In the genomic region with DNA sequence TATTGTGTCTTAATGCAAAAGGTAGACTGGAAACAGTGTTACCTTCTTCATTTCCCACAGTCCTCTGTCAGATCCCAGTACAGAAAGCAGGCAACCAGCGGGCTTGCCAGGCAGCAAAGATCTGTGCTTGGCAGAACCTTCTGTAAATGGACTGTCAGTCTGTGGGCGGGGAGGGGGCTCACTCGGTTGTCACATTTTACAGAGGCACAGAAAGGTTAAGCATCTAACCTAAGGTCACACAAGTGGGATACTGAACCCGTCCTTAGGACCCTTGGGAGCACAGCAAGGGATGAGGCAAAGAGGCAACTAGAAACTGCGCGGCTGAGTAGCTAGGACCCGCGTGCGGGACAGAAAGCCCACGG, we compare ENCODE assay signal across 8 mouse cellular contexts. TPM values are rescaled to one million over a fixed set of nuclear protein-coding genes. Genes with fewer than 3 reads are reported as not detected.
DNase-seq lines count a peak whose midpoint lies in the region; ATAC-seq and TF ChIP-seq lines count a peak whose summit lies in the region.

No protein-coding gene starts in this region.

- H3K4me2 ChIP-seq in heart, embryonic 14.5 days (ENCODE audit: low read length), result peak overlapping the region; percentile 80
- H3K4me2 ChIP-seq in limb, embryonic 14.5 days (replicated peaks; ENCODE audit: low read depth, low read length, severe bottlenecking), result peak overlapping the region; percentile 85
- H3K4me2 ChIP-seq in neural tube, embryonic 14.5 days (ENCODE audit: low read depth, low read length), result peak overlapping the region; percentile 83

- peak overlapping the region; percentile 77 to 98 for H3K4me3 ChIP-seq in heart, embryonic 14.5 days (ENCODE audit: control insufficient read depth in 1 of 2, insufficient read depth in 1 of 2, low read depth in 1 of 2, low read length in 2 of 2)
- H3K4me3 ChIP-seq in ES-E14 (ENCODE audit: insufficient read depth in 1 of 2, low read depth in 1 of 2, low read length in 2 of 2, poor library complexity in 1 of 2, severe bottlenecking in 1 of 2), result peak overlapping the region; percentile 70 to 78
- H3K4me3 ChIP-seq in erythroblast, embryonic 14.5 days (replicated peaks), result peak overlapping the region; percentile 81
- H3K4me3 ChIP-seq in limb, embryonic 14.5 days (replicated peaks; ENCODE audit: low read length), result peak overlapping the region; percentile 94
- H3K4me3 ChIP-seq in neural tube, embryonic 14.5 days (ENCODE audit: low read depth, low read length), result peak overlapping the region; percentile 95

- H3K9me3 ChIP-seq in heart, embryonic 14.5 days (ENCODE audit: control insufficient read depth, low read length), result no peaks in the 10 kb centered on the region
- H3K9me3 ChIP-seq in ES-E14 (ENCODE audit: control insufficient read depth, insufficient read depth, low read depth, low read length), result no peaks in the 10 kb centered on the region
- H3K9me3 ChIP-seq in erythroblast, embryonic 14.5 days (ENCODE audit: control insufficient read depth, low read length), result no peaks in the 10 kb centered on the region
- no peaks in the 10 kb centered on the region for H3K9me3 ChIP-seq in limb, embryonic 14.5 days (ENCODE audit: control insufficient read depth, low read length)
- H3K9me3 ChIP-seq in neural tube, embryonic 14.5 days (ENCODE audit: control insufficient read depth, low read length), result no peaks in the 10 kb centered on the region

- no peaks in the 10 kb centered on the region for H3K27me3 ChIP-seq in heart, embryonic 14.5 days (ENCODE audit: control insufficient read depth, insufficient read depth, low read length)
- H3K27me3 ChIP-seq in erythroblast, embryonic 14.5 days (ENCODE audit: control insufficient read depth), result peaks cover 19% of the 10 kb centered on the region
- no peaks in the 10 kb centered on the region for H3K27me3 ChIP-seq in limb, embryonic 14.5 days (ENCODE audit: control insufficient read depth, insufficient read depth, low read length)
- no peaks in the 10 kb centered on the region for H3K27me3 ChIP-seq in neural tube, embryonic 14.5 days (ENCODE audit: control insufficient read depth, insufficient read depth, low read length)

- in situ Hi-C loops in ES-E14 (cut with MboI; ENCODE audit: low sequenced_read_pairs in 2 of 2, unreplicated experiment in 2 of 2), result loop anchor here in 1 of 2 experiments (25.0 kb wide), 1 partner anchor 183 kb away; a partner anchor contains a TSS

- no peak for TF ChIP-seq POLR2A in limb, embryonic 14.5 days (IDR thresholded peaks at IDR 0.05; ENCODE audit: borderline replicate concordance, extremely low read depth, insufficient read depth, insufficient read length)

- no peak for ATAC-seq in heart, embryonic 14.5 days (ENCODE audit: insufficient number of reproducible peaks, insufficient read depth, low FRiP score, low read depth)
- ATAC-seq in limb, embryonic 14.5 days (ENCODE audit: low FRiP score, low read depth), result no peak
- ATAC-seq in neural tube, embryonic 14.5 days (ENCODE audit: low read depth), result no peak

- H3K4me1 ChIP-seq in heart, embryonic 14.5 days (ENCODE audit: control insufficient read depth in 2 of 2, insufficient read depth in 2 of 2, low read length in 2 of 2), result peaks cover 39 to 61% of the 10 kb centered on the region in 2 experiments
- peaks cover 7 to 19% of the 10 kb centered on the region in 2 experiments; a peak in 3 of 4 replicates for H3K4me1 ChIP-seq in ES-E14 (ENCODE audit: control insufficient read depth in 2 of 2, insufficient read depth in 2 of 2, low read length in 2 of 2, poor library complexity in 1 of 2)
- peaks cover 48% of the 10 kb centered on the region for H3K4me1 ChIP-seq in erythroblast, embryonic 14.5 days (ENCODE audit: control insufficient read depth)
- peaks cover 44% of the 10 kb centered on the region for H3K4me1 ChIP-seq in limb, embryonic 14.5 days (ENCODE audit: control insufficient read depth, insufficient read depth, low read length)
- H3K4me1 ChIP-seq in neural tube, embryonic 14.5 days (ENCODE audit: control insufficient read depth, insufficient read depth, low read length), result peaks cover 30% of the 10 kb centered on the region

- peak overlapping the region; percentile 80 to 92 for H3K27ac ChIP-seq in heart, embryonic 14.5 days (replicated peaks in 1 of 2; ENCODE audit: control insufficient read depth in 1 of 2, insufficient read depth in 1 of 2, low read depth in 2 of 2, low read length in 2 of 2)
- peak overlapping the region; percentile 68 for H3K27ac ChIP-seq in ES-E14 (ENCODE audit: insufficient read depth, low read depth, low read length, poor library complexity, severe bottlenecking)
- H3K27ac ChIP-seq in limb, embryonic 14.5 days (replicated peaks; ENCODE audit: low read depth, low read length), result peak overlapping the region; percentile 75
- H3K27ac ChIP-seq in neural tube, embryonic 14.5 days (ENCODE audit: low read depth, low read length), result peak overlapping the region; percentile 95

- H3K36me3 ChIP-seq in heart, embryonic 14.5 days (ENCODE audit: control insufficient read depth, insufficient read depth, low read length), result no peaks in the 10 kb centered on the region; the same call in 1 of the 2 replicates
- H3K36me3 ChIP-seq in ES-E14 (ENCODE audit: control insufficient read depth, insufficient read depth, low read length, poor library complexity, severe bottlenecking), result no peaks in the 10 kb centered on the region; the same call in 1 of the 2 replicates
- H3K36me3 ChIP-seq in erythroblast, embryonic 14.5 days (ENCODE audit: control insufficient read depth), result peaks cover 2% of the 10 kb centered on the region; the same call in 1 of the 2 replicates
- H3K36me3 ChIP-seq in limb, embryonic 14.5 days (ENCODE audit: control insufficient read depth, insufficient read depth, low read length), result no peaks in the 10 kb centered on the region
- H3K36me3 ChIP-seq in neural tube, embryonic 14.5 days (ENCODE audit: control insufficient read depth, insufficient read depth, low read length), result no peaks in the 10 kb centered on the region

- DNase-seq in heart, postnatal 10 days, result no peak
- no peak for DNase-seq in ES-E14 (ENCODE audit: low read depth, low spot score)
- DNase-seq in limb, embryonic 14.5 days (ENCODE audit: low spot score), result no peak
- DNase-seq in right cerebral cortex, postnatal 14 days, result no peak
- DNase-seq in thymus, postnatal 14 days, result no peak

- peak overlapping the region; percentile 96 for H3K9ac ChIP-seq in heart, embryonic 14.5 days (ENCODE audit: low read length)
- H3K9ac ChIP-seq in ES-E14 (ENCODE audit: insufficient read depth, low read depth, low read length, poor library complexity, severe bottlenecking), result peak overlapping the region; percentile 87
- peak overlapping the region; percentile 94 for H3K9ac ChIP-seq in limb, embryonic 14.5 days (ENCODE audit: low read depth, low read length, severe bottlenecking)
- H3K9ac ChIP-seq in neural tube, embryonic 14.5 days (replicated peaks; ENCODE audit: low read depth, low read length), result peak overlapping the region; percentile 99

- WGBS in heart, embryonic 14.5 days, result under 1% methylated on average over 10 of the region's 10 CpGs
- 1% methylated on average over 10 of the region's 10 CpGs for WGBS in limb, embryonic 14.5 days
- under 1% methylated on average over 10 of the region's 10 CpGs for WGBS in neural tube, embryonic 14.5 days

- intact Hi-C loops in heart, postnatal 10 days (cut with DNase I), result loop anchor here (5.0 to 10.0 kb wide), 4 partner anchors 42 to 355 kb away; a partner anchor contains a TSS

TF ChIP-seq in ES-E14, 5 proteins besides CTCF, POLR2A, EP300 and RAD21:
- TF ChIP-seq MAFK (IDR thresholded peaks at IDR 0.05; ENCODE audit: insufficient read depth, low read depth, low read length) (no peak), CHD2 (IDR thresholded peaks at IDR 0.05; ENCODE audit: low read depth, low read length) (no peak), ZNF384 (IDR thresholded peaks at IDR 0.05; ENCODE audit: low read depth, low read length) (no peak), HCFC1 (IDR thresholded peaks at IDR 0.05; ENCODE audit: borderline replicate concordance, insufficient read depth, low read length) (no peak), ZC3H11A (IDR thresholded peaks at IDR 0.05; ENCODE audit: borderline replicate concordance, low read depth, low read length) (no peak)

RNA-seq across cellular contexts. Expression of a gene that starts 54.9 kb away (rescaled TPM):
- 2,013 and 2,167 TPM in 2 replicates for polyA plus RNA-seq in heart, embryonic 14.5 days (2014; fragmentation: Nextera tagmentation; extraction: Ambion mirVana)
- 100 to 1,000 TPM; 391 to 523 TPM for total RNA-seq in heart, postnatal 10 days (2021)
- total RNA-seq in ES-E14 (2012; rRNA removed), result 30.7 and 77.7 TPM in 2 replicates
- 0.10 and 0.13 TPM in 2 replicates for polyA plus RNA-seq in erythroblast, embryonic 14.5 days (2012)
- 127 and 152 TPM in 2 replicates for polyA plus RNA-seq in limb, embryonic 14.5 days (2012; rRNA removed)
- polyA plus RNA-seq in limb, embryonic 14.5 days (2014; fragmentation: Nextera tagmentation; extraction: Ambion mirVana), result 257 and 269 TPM in 2 replicates
- 23.3 and 43.0 TPM in 2 replicates for polyA plus RNA-seq in neural tube, embryonic 14.5 days (2014; fragmentation: Nextera tagmentation; extraction: Ambion mirVana)

Comparison
In these comparisons a context has a peak if more than half of its experiments do, and no peak if none do; other contexts are left out.
1. RNA of a gene that starts 54.9 kb away (polyA plus RNA-seq): 2,013 to 2,167 TPM in heart, embryonic 14.5 days, 127 to 269 TPM in limb, embryonic 14.5 days and 23.3 to 43.0 TPM in neural tube, embryonic 14.5 days; 0.10 to 0.13 TPM in erythroblast, embryonic 14.5 days; every median in the first group is over 10 times any median in the second.
2. Peak in every context shown above with its lines, with median percentiles within 50 percentile points of each other: H3K27ac ChIP-seq, H3K4me2 ChIP-seq, H3K4me3 ChIP-seq and H3K9ac ChIP-seq.